Mouse (Mus musculus): ENCODE results near the gene Ros1. TPM values are rescaled to one million over a fixed set of nuclear protein-coding genes. Genes with fewer than 3 reads are reported as not detected.

Ros1 gene
- total and polyA plus RNA-seq, 3 experiments: under 0.01 TPM; not detected in 2

DNA sequence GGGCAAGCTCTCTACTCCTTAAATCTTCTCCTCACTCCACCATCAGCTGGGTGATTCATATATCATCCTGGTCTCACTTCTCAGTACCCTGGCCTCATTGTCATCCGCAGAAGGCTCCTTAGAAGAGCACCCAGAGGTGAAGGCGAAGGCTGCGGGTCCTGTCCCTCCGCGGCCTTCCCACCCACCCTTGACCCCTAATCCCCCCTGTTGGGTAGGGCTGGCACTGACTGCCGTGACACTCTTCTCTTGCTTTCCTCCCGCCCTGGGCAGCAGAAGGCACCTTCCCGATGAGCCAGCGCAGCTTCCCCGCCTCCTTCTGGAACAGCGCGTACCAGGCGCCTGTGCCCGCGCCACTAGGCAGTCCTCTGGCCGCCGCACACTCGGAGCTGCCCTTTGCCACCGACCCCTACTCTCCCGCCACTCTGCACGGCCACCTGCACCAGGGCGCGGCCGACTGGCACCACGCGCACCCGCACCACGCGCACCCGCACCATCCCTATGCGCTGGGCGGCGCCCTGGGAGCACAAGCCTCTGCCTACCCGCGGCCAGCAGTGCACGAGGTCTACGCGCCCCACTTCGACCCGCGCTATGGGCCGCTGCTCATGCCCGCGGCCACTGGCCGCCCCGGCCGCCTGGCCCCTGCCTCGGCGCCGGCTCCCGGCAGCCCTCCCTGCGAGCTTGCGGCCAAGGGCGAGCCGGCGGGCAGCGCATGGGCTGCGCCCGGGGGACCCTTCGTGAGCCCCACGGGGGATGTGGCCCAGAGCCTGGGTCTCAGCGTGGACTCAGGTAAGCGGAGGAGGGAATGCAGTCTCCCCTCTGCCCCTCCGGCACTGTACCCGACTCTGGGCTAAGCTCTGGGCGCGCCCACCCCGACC, 167.6 kb downstream of the Ros1 start:
- no peak for TF ChIP-seq GATA1 (IDR thresholded peaks at IDR 0.05; ENCODE audit: borderline replicate concordance, low read length)
- TF ChIP-seq CTCF (IDR thresholded peaks at IDR 0.05; ENCODE audit: low read depth, low read length): no peak
- no peak for TF ChIP-seq TAL1 (conservative IDR thresholded peaks at IDR 0.05; ENCODE audit: low read depth, low read length)
- TF ChIP-seq GATA2 (IDR thresholded peaks at IDR 0.05; ENCODE audit: borderline replicate concordance, low read depth, low read length): no peak
- no peak for TF ChIP-seq POLR2AphosphoS5 (IDR thresholded peaks at IDR 0.05; ENCODE audit: insufficient replicate concordance, low read depth, low read length)
- Histone ChIP-seq H3K9me3 (replicated peaks) (no peaks in the 10 kb centered on the region), H3K4me3 (ENCODE audit: low read depth, low read length) (no peak overlapping the region), H3K4me1 (ENCODE audit: insufficient read depth, low read depth, low read length) (no peaks in the 10 kb centered on the region), H3K36me3 (replicated peaks) (no peaks in the 10 kb centered on the region), H3K27me3 (ENCODE audit: insufficient read depth, low read length) (peaks cover 2% of the 10 kb centered on the region; the same call in 1 of the 2 replicates)
- ATAC-seq (ENCODE audit: extremely low read depth, insufficient number of reproducible peaks, low FRiP score, poor library complexity, severe bottlenecking) (no peak), DNase-seq (ENCODE audit: low spot score) (no peak)

DNA sequence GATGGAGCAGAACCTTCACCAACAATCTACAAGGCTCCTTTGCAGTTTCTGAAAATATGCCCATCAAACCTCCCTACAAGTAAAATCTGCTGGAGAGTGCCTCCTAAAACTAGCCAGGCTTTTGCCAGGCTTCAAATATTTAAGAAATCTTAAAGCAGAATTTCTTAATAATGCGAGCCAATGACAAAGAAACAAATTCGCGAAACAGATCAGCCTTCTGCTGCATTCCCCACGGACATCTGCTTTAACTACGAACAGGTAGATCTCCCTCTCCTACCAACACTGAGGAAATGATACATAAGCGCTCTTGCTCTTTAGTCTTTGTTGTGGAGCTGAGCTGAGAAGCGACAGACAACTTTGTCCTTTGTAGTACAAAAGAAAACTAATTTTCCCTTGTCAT, 169.2 kb downstream of the Ros1 start:
- peaks cover 3% of the 10 kb centered on the region; the same call in 1 of the 2 replicates for H3K27me3 ChIP-seq (ENCODE audit: insufficient read depth, low read length)
- no peak overlapping the region for H3K4me3 ChIP-seq (ENCODE audit: low read depth, low read length)
- TF ChIP-seq POLR2AphosphoS5 (IDR thresholded peaks at IDR 0.05; ENCODE audit: insufficient replicate concordance, low read depth, low read length): no peak
- no peak for TF ChIP-seq TAL1 (conservative IDR thresholded peaks at IDR 0.05; ENCODE audit: low read depth, low read length)
- TF ChIP-seq GATA2 (IDR thresholded peaks at IDR 0.05; ENCODE audit: borderline replicate concordance, low read depth, low read length): no peak
- no peak for TF ChIP-seq CTCF (IDR thresholded peaks at IDR 0.05; ENCODE audit: low read depth, low read length)
- H3K36me3 ChIP-seq (replicated peaks): no peaks in the 10 kb centered on the region
- no peaks in the 10 kb centered on the region for H3K4me1 ChIP-seq (ENCODE audit: insufficient read depth, low read depth, low read length)
- ATAC-seq (ENCODE audit: extremely low read depth, insufficient number of reproducible peaks, low FRiP score, poor library complexity, severe bottlenecking) (no peak), DNase-seq (ENCODE audit: low spot score) (no peak)
- no peaks in the 10 kb centered on the region for H3K9me3 ChIP-seq (replicated peaks)

DNA sequence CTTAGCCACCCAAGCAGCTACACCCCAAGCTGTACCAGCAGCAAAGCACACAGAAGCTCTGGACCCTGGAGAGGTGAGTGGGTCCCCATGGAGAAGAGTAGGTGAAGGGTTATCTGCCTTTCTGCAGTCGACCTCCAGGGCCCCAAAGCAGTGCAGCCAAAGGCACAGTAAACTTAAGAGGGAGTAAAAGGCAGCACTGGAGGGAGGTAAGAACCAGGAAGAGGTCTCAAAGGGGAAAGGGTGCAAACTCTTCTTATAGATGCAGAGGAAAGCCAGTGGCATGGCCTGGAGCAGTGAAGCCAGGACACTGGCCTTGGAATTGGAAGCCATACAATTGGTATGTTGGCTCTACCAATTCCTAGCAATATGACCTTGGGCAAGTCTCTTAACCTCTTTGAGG, 169.8 kb downstream of the Ros1 start:
- H3K4me3 ChIP-seq (ENCODE audit: low read depth, low read length): no peak overlapping the region
- H3K9me3 ChIP-seq (replicated peaks): no peaks in the 10 kb centered on the region
- DNase-seq (ENCODE audit: low spot score) (no peak), ATAC-seq (ENCODE audit: extremely low read depth, insufficient number of reproducible peaks, low FRiP score, poor library complexity, severe bottlenecking) (no peak)
- no peak for TF ChIP-seq CTCF (IDR thresholded peaks at IDR 0.05; ENCODE audit: low read depth, low read length)
- no peak for TF ChIP-seq GATA2 (IDR thresholded peaks at IDR 0.05; ENCODE audit: borderline replicate concordance, low read depth, low read length)
- no peak for TF ChIP-seq TAL1 (conservative IDR thresholded peaks at IDR 0.05; ENCODE audit: low read depth, low read length)
- TF ChIP-seq GATA1 (IDR thresholded peaks at IDR 0.05; ENCODE audit: borderline replicate concordance, low read length): no peak
- TF ChIP-seq POLR2AphosphoS5 (IDR thresholded peaks at IDR 0.05; ENCODE audit: insufficient replicate concordance, low read depth, low read length): no peak
- peaks cover 3% of the 10 kb centered on the region; the same call in 1 of the 2 replicates for H3K27me3 ChIP-seq (ENCODE audit: insufficient read depth, low read length)
- no peaks in the 10 kb centered on the region for H3K36me3 ChIP-seq (replicated peaks)
- no peaks in the 10 kb centered on the region for H3K4me1 ChIP-seq (ENCODE audit: insufficient read depth, low read depth, low read length)

DNA sequence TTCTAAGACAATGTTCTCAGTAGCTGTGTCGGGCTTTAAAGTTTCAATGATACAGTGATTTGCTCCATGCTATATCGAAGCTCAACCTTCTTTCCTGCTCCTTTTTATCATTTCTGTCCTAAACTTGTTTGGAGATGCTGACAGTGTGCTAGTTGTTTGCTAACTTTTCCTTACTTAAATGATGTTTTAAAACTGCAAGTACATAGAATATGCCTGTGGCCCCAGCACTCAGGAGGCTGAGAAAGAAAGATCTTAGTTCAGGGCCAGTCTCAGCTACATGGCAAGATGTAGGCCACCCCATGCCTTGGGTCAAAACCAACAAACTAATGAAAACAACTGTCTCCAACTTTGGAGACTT, 171.0 kb downstream of the Ros1 start:
- ATAC-seq (ENCODE audit: extremely low read depth, insufficient number of reproducible peaks, low FRiP score, poor library complexity, severe bottlenecking): no peak
- no peak for TF ChIP-seq GATA1 (IDR thresholded peaks at IDR 0.05; ENCODE audit: borderline replicate concordance, low read length)
- no peak for TF ChIP-seq CTCF (IDR thresholded peaks at IDR 0.05; ENCODE audit: low read depth, low read length)
- TF ChIP-seq POLR2AphosphoS5 (IDR thresholded peaks at IDR 0.05; ENCODE audit: insufficient replicate concordance, low read depth, low read length): no peak
- no peaks in the 10 kb centered on the region for H3K36me3 ChIP-seq (replicated peaks)
- H3K4me1 ChIP-seq (ENCODE audit: insufficient read depth, low read depth, low read length): no peaks in the 10 kb centered on the region
- H3K27me3 ChIP-seq (ENCODE audit: insufficient read depth, low read length): peaks cover 3% of the 10 kb centered on the region; the same call in 1 of the 2 replicates
- H3K4me3 ChIP-seq (ENCODE audit: low read depth, low read length): no peak overlapping the region
- no peaks in the 10 kb centered on the region for H3K9me3 ChIP-seq (replicated peaks)
- DNase-seq (ENCODE audit: low spot score): no peak

DNA sequence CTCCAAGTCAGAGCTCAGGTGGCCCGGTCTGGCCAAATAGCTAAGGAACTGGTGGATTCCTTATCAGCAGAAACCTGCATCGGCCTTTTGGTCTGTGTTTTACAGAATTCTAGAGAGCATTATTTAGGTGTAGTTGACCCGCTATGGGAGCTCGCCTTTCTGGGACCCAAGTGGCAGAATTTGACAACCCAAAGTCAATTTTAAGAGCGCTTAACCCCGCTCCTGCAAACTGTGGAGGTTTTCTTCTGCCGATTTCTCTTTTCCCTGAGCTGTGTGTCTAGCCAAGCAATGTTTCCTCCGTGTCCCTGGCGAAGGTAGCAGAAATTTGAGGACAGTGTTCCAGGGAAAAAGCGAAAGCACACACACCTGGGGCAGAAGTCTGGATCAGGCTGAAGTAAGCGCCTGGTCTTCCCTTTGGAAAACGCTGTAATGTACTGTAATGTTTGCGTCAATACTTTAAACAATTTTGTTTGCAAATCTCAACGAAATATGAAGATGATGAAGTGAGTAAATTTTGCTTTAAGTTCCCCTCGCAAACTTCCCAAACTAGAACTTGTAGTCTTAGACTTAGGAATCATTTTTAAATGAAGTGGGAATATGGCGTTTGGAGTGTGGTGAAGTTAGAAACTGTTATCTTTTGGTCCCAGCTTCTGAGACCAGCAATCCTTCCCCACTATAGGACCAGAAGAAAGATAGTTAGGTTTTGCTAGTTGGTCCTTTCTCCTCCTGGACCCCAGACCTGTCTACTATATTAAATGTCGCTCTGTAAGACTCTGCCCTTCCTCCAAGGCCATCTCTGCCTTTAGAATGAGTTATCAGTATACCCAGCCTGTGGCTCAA, 171.6 kb downstream of the Ros1 start:
- Histone ChIP-seq H3K4me3 (ENCODE audit: low read depth, low read length) (no peak overlapping the region), H3K36me3 (replicated peaks) (no peaks in the 10 kb centered on the region), H3K9me3 (replicated peaks) (no peaks in the 10 kb centered on the region), H3K4me1 (ENCODE audit: insufficient read depth, low read depth, low read length) (no peaks in the 10 kb centered on the region), H3K27me3 (ENCODE audit: insufficient read depth, low read length) (peaks cover 3% of the 10 kb centered on the region; the same call in 1 of the 2 replicates)
- ATAC-seq (ENCODE audit: extremely low read depth, insufficient number of reproducible peaks, low FRiP score, poor library complexity, severe bottlenecking): no peak
- DNase-seq (ENCODE audit: low spot score): no peak
- TF ChIP-seq POLR2AphosphoS5 (IDR thresholded peaks at IDR 0.05; ENCODE audit: insufficient replicate concordance, low read depth, low read length): no peak
- TF ChIP-seq TAL1 (conservative IDR thresholded peaks at IDR 0.05; ENCODE audit: low read depth, low read length): no peak
- no peak for TF ChIP-seq CTCF (IDR thresholded peaks at IDR 0.05; ENCODE audit: low read depth, low read length)
- TF ChIP-seq GATA2 (IDR thresholded peaks at IDR 0.05; ENCODE audit: borderline replicate concordance, low read depth, low read length): no peak
- no peak for TF ChIP-seq GATA1 (IDR thresholded peaks at IDR 0.05; ENCODE audit: borderline replicate concordance, low read length)
